Mouse (Mus musculus) midbrain, embryonic 15.5 days (tissue): Measurements from ENCODE around the gene Slco4c1. TPM values are rescaled to one million over a fixed set of nuclear protein-coding genes. Genes with fewer than 3 reads are reported as not detected.

Source experiments
- ATAC-seq: fragments of 200-750 bp; cut with Nextera tagmentation; replicated peaks from 2 replicates; pipeline ENCODE4 v1.8.0; 2017; ENCODE audit warnings: moderate TSS enrichment
- H3K27ac ChIP-seq: fragments of 300-500 bp; sonication (generic); 2 replicates; pipeline ENCODE4 v1.5.1; 2015; ENCODE audit warnings: mild to moderate bottlenecking, inconsistent platforms
- H3K27me3 ChIP-seq: fragments of 300-500 bp; sonication (generic); replicated peaks from 2 replicates; pipeline ENCODE4 v1.6.1; 2015; ENCODE audit warnings: inconsistent platforms
- H3K36me3 ChIP-seq: fragments of 300-500 bp; sonication (generic); replicated peaks from 2 replicates; pipeline ENCODE4 v1.6.1; 2015; ENCODE audit warnings: inconsistent platforms
- H3K4me1 ChIP-seq: fragments of 300-500 bp; sonication (generic); 2 replicates; pipeline ENCODE4 v1.6.1; 2015; ENCODE audit warnings: inconsistent platforms
- H3K4me2 ChIP-seq: fragments of 300-500 bp; sonication (generic); 2 replicates; pipeline ENCODE4 v1.6.1; 2015; ENCODE audit warnings: inconsistent platforms, mild to moderate bottlenecking, moderate library complexity
- H3K4me3 ChIP-seq: fragments of 300-500 bp; sonication (generic); 2 replicates; pipeline ENCODE4 v1.5.1; 2015; ENCODE audit warnings: mild to moderate bottlenecking, inconsistent platforms
- H3K9ac ChIP-seq: fragments of 300-500 bp; sonication (generic); 2 replicates; pipeline ENCODE4 v1.6.1; 2015; ENCODE audit warnings: mild to moderate bottlenecking, inconsistent platforms
- H3K9me3 ChIP-seq: fragments of 300-500 bp; sonication (generic); 2 replicates; pipeline ENCODE4 v1.6.1; 2016; ENCODE audit warnings: inconsistent platforms
- WGBS: fragments of 180-500 bp; shearing (Covaris S2); methylation state at CpG from one replicate; pipeline ENCODE4 v1.1.7; 2015; ENCODE audit warnings: mixed read lengths; 5-methylcytosine and 5-hydroxymethylcytosine counted together
- polyA plus RNA-seq: library from polyadenylated mRNA; unstranded; fragments of >200 nt; fragmentation: Nextera tagmentation; extraction: Ambion mirVana; gene quantifications from 2 replicates; pipeline ENCODE4 v1.2.1, GENCODE M21; 2015

Slco4c1 gene
- polyA plus RNA-seq, 1 experiment from 2014 or later: 1.3 TPM

DNA sequence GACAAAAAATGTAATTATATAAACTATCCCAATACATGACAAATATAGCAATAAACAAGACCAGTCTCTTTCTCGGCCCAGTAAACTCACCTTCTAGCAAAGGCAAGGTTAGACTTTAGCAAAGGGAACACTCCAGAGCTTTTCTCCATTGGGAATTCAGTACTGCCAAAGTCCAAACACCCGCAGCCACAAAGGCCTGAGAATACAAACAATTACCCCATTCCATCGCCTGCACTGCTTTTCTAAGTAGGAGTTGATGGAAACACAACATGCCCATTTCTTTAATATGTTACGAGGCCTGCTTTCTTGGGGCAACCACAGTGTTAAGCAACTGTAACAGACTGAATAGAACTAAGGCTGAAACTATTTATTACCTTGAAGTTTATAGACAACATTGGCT is 18.4 kb downstream of the Slco4c1 start:
- WGBS: 85% methylated on average over 4 of the region's 4 CpGs
- Histone ChIP-seq H3K9ac (no peak overlapping the region), H3K27me3 (no peaks in the 10 kb centered on the region), H3K36me3 (no peaks in the 10 kb centered on the region), H3K9me3 (no peaks in the 10 kb centered on the region), H3K4me1 (no peaks in the 10 kb centered on the region), H3K4me3 (no peak overlapping the region), H3K4me2 (no peak overlapping the region), H3K27ac (no peak overlapping the region)
- no peak for ATAC-seq

DNA sequence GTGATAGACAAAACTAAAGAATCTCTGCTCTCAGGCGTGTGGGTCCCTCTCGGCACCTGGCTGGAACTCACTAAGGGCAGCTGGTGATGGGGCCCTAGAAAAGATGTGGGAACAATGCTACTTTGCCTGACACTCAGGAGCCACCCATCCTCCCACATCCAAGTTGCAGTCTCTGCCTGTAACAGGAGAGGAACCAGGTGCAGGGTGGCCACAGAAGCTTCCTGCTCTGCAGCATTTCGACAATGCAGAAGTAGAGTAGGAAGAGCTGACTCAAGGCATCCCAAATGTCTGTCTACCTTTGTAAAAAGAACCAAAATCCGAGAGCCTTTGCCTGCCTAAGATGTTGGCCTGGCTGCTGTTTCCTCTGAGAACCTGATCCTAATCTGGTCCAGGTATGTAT is 22.9 kb downstream of the Slco4c1 start:
- H3K9ac ChIP-seq: no peak overlapping the region
- H3K4me1 ChIP-seq: no peaks in the 10 kb centered on the region
- H3K27me3 ChIP-seq: no peaks in the 10 kb centered on the region
- H3K4me3 ChIP-seq: no peak overlapping the region
- H3K36me3 ChIP-seq: no peaks in the 10 kb centered on the region
- H3K9me3 ChIP-seq: no peaks in the 10 kb centered on the region
- 78% methylated on average over 4 of the region's 4 CpGs for WGBS
- no peak for ATAC-seq
- H3K27ac ChIP-seq: no peak overlapping the region
- H3K4me2 ChIP-seq: no peak overlapping the region

DNA sequence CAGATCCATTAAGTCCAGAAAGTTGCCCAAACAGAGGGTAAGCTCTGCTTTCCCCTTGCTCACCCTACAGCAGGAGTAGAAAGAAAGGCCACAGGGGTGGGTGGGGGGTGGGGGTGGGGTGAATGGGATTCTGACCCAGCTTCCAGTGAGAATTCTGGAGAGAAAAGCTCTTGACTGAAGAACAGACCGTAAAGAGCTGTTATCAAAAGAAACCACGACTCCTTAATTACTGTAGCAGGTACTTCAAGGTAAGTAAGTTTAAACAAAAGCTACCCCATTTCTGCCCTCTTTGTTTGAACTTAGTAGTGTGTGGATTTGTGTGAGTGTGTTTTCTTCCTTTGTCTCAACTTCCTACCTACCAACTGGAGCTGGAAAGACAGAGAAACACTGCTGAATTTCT is 23.4 kb downstream of the Slco4c1 start:
- no peak for ATAC-seq
- 48% methylated on average over 2 of the region's 2 CpGs for WGBS
- H3K36me3 ChIP-seq: no peaks in the 10 kb centered on the region
- no peak overlapping the region for H3K4me3 ChIP-seq
- no peak overlapping the region for H3K9ac ChIP-seq
- H3K27ac ChIP-seq: no peak overlapping the region
- H3K27me3 ChIP-seq: no peaks in the 10 kb centered on the region
- no peaks in the 10 kb centered on the region for H3K4me1 ChIP-seq
- H3K9me3 ChIP-seq: no peaks in the 10 kb centered on the region
- H3K4me2 ChIP-seq: no peak overlapping the region

DNA sequence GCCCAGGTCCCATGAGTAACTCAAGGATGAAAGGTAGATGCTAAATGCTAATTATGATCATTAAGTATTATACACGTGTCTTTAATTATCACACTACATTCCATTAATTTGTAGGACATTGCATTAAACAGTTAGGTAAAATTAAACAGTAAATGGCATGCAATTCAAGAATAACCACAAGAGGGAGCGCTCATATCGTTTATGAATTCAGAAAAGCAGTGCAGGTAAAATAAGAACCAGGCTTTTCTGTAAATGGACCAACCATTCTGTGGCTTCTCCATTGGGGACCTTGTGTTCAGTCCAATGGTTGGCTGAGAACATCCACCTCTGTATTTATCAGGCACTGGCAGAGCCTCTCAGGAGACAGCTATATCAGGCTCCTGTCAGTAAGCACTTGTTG is 25.2 kb downstream of the Slco4c1 start:
- Histone ChIP-seq H3K9me3 (no peaks in the 10 kb centered on the region), H3K36me3 (no peaks in the 10 kb centered on the region), H3K27ac (no peak overlapping the region), H3K4me1 (no peaks in the 10 kb centered on the region), H3K4me2 (no peak overlapping the region), H3K4me3 (no peak overlapping the region), H3K9ac (no peak overlapping the region), H3K27me3 (no peaks in the 10 kb centered on the region)
- WGBS: 4% methylated on average over 3 of the region's 3 CpGs
- ATAC-seq: 0 out of 2 replicates have a peak, but pooled peaks have one; percentile 54

DNA sequence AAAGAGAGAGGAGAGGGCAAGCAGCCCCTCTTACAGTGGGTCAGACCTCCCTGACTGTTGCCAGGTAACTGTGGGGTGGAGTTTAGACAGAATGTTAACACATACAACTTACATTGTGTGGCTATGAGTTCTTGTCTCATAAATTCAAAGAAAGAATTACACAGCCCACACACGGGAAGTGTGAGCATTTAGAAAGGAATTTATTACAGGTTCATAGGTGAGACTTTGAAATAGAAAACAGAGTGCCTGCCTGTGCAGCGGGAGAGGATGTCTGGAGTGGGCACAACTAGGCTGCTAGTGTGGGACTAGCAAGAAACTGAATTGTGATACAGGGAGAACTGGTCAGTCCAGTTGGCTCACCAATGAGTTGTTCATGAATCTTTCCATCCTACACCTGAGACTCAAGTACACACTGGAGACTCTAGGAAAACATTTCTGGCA is 66.7 kb downstream of the Slco4c1 start:
- H3K4me2 ChIP-seq: no peak overlapping the region
- H3K9me3 ChIP-seq: no peaks in the 10 kb centered on the region
- no peaks in the 10 kb centered on the region for H3K36me3 ChIP-seq
- no peaks in the 10 kb centered on the region for H3K27me3 ChIP-seq
- WGBS: 79% methylated on average over 2 of the region's 2 CpGs
- no peak overlapping the region for H3K4me3 ChIP-seq
- no peak overlapping the region for H3K27ac ChIP-seq
- H3K4me1 ChIP-seq: no peaks in the 10 kb centered on the region
- no peak overlapping the region for H3K9ac ChIP-seq
- no peak for ATAC-seq

DNA sequence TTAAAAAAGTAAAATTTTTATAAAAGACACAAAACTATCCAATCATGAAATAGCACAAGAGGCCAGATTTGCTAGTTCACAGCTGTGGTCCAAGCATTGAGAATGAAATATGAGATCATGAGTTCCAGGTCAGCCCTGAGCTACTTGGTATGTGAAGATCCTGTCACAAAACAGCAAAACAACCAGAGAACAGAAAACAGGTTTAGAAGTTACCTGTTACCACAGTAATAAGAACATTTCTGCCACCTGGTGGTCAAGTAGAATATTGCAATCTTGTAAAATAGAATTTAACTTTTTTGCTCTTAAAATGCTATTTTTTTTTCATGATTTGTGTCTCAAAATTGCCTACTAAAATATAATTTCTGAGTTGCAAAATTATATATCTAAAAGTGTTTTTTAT is 70.4 kb downstream of the Slco4c1 start:
- H3K27me3 ChIP-seq: no peaks in the 10 kb centered on the region
- H3K9me3 ChIP-seq: no peaks in the 10 kb centered on the region

DNA sequence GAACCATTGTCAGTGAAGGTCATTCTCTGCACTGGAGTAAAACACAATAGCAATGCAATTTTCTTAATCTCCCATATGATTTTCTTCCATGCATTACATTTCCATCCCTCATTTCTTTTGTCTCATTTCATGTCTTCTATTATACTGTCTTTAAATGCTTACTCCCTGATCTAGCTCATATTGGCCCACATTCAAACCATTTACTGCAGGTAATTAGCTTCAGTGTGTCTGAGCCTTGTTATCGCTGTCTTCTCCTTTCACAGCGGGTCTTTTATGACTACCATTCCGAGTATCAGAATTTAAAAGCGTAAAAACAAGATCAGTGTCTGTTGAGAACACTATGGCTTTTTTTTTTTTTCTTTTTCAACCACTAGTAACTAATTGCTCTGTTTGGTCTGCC is 77.3 kb downstream of the Slco4c1 start:
- Histone ChIP-seq H3K9me3 (no peaks in the 10 kb centered on the region), H3K4me2 (no peak overlapping the region), H3K4me3 (no peak overlapping the region)

More for the DNA sequence above, 70.4 kb downstream of the Slco4c1 start:
- no peak for ATAC-seq
- no peaks in the 10 kb centered on the region for H3K4me1 ChIP-seq
- no peak overlapping the region for H3K4me3 ChIP-seq
- no peak overlapping the region for H3K9ac ChIP-seq
- no peak overlapping the region for H3K4me2 ChIP-seq
- H3K36me3 ChIP-seq: no peaks in the 10 kb centered on the region
- H3K27ac ChIP-seq: no peak overlapping the region

DNA sequence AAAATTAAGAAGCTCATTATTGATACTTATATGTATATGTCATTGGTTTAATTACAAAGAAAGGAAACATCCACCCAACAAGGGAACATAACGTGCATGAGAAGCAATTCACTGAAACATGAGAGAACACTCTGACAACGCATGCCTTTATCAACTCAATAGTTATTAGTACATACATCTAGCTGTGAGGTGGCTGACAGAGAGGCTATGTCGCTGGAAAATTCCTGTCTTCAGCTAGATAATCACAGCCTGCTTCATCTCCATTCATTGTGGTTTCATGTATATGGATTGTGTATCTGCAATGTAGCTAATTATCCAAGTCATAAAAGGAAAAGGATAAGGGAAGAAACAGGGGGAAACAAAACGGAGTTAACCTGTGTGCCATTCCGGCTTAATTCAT is 77.7 kb downstream of the Slco4c1 start:
- Histone ChIP-seq H3K4me2 (no peak overlapping the region), H3K4me3 (no peak overlapping the region), H3K27ac (no peak overlapping the region), H3K36me3 (no peaks in the 10 kb centered on the region), H3K9ac (no peak overlapping the region), H3K27me3 (no peaks in the 10 kb centered on the region), H3K9me3 (no peaks in the 10 kb centered on the region), H3K4me1 (no peaks in the 10 kb centered on the region)
- 71% methylated on average over 5 of the region's 5 CpGs for WGBS
- ATAC-seq: no peak

More for the DNA sequence above, 77.3 kb downstream of the Slco4c1 start:
- no peak overlapping the region for H3K9ac ChIP-seq
- no peaks in the 10 kb centered on the region for H3K36me3 ChIP-seq
- H3K4me1 ChIP-seq: no peaks in the 10 kb centered on the region
- no peak overlapping the region for H3K27ac ChIP-seq
- ATAC-seq: 0 out of 2 replicates have a peak, but pooled peaks have one; percentile 39
- H3K27me3 ChIP-seq: no peaks in the 10 kb centered on the region
- WGBS: 73% methylated on average over 4 of the region's 4 CpGs

DNA sequence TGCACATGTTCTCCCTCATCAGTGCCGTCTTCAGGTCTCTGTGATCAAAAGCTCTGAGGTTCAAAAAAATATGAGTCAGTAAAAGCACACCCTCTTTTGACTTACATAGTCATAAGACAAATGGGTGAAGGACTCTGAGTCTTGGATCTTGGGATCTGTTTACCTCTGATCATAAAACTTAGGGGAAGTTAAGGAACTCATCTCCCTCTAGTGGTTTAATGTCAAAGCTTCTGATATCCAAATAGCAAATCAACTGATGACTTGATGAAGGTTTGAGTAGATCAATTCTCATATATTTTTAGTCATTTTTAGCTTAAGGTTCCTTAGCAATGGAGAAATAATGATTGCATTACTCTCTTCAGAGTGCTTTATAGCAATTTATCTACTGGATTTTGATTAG is 82.7 kb downstream of the Slco4c1 start:
- Histone ChIP-seq H3K4me1 (no peaks in the 10 kb centered on the region), H3K9me3 (no peaks in the 10 kb centered on the region), H3K4me2 (no peak overlapping the region), H3K9ac (no peak overlapping the region), H3K27me3 (no peaks in the 10 kb centered on the region), H3K36me3 (no peaks in the 10 kb centered on the region), H3K27ac (no peak overlapping the region), H3K4me3 (no peak overlapping the region)
- WGBS: 94% methylated on average over 1 of the region's 1 CpGs
- no peak for ATAC-seq

DNA sequence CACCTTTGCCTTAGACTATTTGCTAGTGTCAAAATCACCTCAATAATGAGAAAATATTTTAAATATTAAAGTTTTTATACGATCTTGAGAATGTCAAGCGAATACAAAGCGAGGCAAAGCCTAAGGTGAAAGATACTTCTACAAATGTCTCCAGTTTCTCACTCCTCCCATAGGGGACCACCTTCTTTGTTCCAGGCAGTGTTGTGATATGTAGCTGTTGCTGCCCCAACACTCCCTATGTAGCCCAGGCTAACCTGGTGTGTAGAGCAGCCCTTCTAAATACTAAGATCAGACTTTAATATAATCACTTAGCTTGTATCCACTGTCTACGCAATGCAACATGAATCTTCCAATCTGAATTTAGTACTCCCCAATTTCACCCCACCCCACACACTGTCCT is 97.8 kb downstream of the Slco4c1 start:
- Histone ChIP-seq H3K9ac (no peak overlapping the region), H3K4me1 (no peaks in the 10 kb centered on the region), H3K4me3 (no peak overlapping the region), H3K9me3 (no peaks in the 10 kb centered on the region), H3K4me2 (no peak overlapping the region), H3K27me3 (no peaks in the 10 kb centered on the region), H3K36me3 (no peaks in the 10 kb centered on the region), H3K27ac (no peak overlapping the region)
- ATAC-seq: no peak
- WGBS: 91% methylated on average over 4 of the region's 4 CpGs

DNA sequence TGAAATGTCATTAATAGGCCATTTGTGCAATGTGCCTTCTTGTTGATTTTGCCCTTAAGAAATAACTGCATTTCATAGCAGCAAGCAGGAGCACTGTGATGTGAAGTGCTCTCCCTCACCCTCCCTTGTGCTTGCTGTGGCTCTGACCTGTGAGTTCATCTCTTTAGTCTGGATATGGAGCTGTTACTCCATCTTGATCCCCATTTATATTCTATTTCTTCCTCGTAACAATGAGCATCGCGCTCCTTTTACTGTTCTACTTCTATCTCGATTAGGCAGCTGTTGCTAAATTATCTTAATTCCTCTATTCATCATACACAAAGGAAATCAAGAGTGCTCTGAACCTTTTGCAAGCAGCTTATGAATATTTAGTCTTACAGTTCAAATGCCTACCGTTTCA is 98.3 kb downstream of the Slco4c1 start:
- no peak overlapping the region for H3K9ac ChIP-seq
- no peak overlapping the region for H3K27ac ChIP-seq
- H3K4me1 ChIP-seq: no peaks in the 10 kb centered on the region
- no peak overlapping the region for H3K4me2 ChIP-seq
- no peak overlapping the region for H3K4me3 ChIP-seq
- no peaks in the 10 kb centered on the region for H3K9me3 ChIP-seq
- H3K27me3 ChIP-seq: no peaks in the 10 kb centered on the region
- H3K36me3 ChIP-seq: no peaks in the 10 kb centered on the region
- 0 out of 2 replicates have a peak, but pooled peaks have one; percentile 42 for ATAC-seq
- WGBS: 29% methylated on average over 5 of the region's 5 CpGs

DNA sequence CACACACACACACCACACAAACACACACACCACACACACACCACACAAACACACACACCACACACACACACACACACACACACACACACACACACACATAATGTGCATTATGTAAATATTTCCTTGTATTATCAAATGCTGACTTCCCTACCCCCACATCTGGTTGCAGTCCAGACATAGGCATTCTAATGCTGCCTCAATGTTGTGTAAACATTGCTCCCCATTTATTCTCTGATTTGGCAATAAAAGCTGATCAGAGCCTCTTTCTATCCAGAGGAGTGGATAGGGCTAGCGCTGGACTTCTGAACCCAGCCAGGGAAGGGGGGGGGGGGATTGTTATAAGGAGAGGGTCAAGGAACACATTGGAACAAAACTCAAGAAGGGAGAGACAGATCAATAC is 101.7 kb downstream of the Slco4c1 start:
- no peaks in the 10 kb centered on the region for H3K27me3 ChIP-seq
- H3K36me3 ChIP-seq: no peaks in the 10 kb centered on the region
- no peak overlapping the region for H3K4me3 ChIP-seq
- no peak overlapping the region for H3K27ac ChIP-seq
- no peak for ATAC-seq
- no peaks in the 10 kb centered on the region for H3K9me3 ChIP-seq
- H3K4me2 ChIP-seq: no peak overlapping the region
- H3K9ac ChIP-seq: no peak overlapping the region
- H3K4me1 ChIP-seq: no peaks in the 10 kb centered on the region
- 96% methylated on average over 1 of the region's 1 CpGs for WGBS

DNA sequence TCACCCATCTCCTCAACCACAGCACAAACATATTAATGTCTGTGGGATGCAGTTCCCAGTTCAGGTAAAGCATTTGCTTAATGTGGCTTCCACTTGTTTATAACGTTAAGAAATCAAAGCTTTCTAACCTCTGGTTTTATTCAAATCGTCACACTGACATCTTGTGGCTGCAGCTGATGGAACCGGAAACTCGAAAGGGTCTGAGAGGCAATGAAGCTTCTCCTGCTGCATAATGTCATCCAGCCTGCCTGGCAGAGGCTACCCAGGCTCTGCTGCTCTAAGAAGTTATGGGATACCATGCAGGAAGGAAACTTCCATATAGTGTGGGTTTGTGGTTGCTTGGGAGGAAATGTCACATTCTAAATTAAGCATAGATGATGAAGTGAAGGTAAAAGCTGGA is 103.7 kb downstream of the Slco4c1 start:
- WGBS: 19% methylated on average over 4 of the region's 4 CpGs
- ATAC-seq: peak; percentile 80
- H3K9me3 ChIP-seq: no peaks in the 10 kb centered on the region
- no peak overlapping the region for H3K4me3 ChIP-seq
- H3K27me3 ChIP-seq: no peaks in the 10 kb centered on the region
- H3K9ac ChIP-seq: no peak overlapping the region
- no peaks in the 10 kb centered on the region for H3K4me1 ChIP-seq
- no peak overlapping the region for H3K27ac ChIP-seq
- H3K36me3 ChIP-seq: no peaks in the 10 kb centered on the region
- H3K4me2 ChIP-seq: no peak overlapping the region

DNA sequence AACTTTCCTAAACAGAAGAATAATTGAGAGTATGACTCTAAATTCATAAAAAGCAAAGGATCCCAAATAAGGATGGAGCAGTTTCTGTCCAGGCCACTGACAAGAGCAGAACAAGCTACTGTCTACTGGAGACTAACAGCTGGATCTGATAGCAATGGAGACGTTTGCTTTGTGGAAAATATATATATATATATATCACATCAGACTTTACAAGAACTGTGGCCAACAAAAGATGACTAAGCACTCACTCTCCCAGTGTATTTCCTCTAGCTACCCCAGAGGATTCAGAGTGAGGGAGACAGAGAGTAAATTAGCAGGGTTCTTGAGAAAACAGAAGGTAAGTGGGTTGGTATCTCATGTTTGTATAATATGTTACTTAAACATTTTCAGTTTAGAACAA is 105.4 kb downstream of the Slco4c1 start:
- no peak overlapping the region for H3K4me3 ChIP-seq
- no peak overlapping the region for H3K4me2 ChIP-seq
- H3K36me3 ChIP-seq: no peaks in the 10 kb centered on the region
- H3K27ac ChIP-seq: no peak overlapping the region
- no peaks in the 10 kb centered on the region for H3K4me1 ChIP-seq
- WGBS: 56% methylated on average over 1 of the region's 1 CpGs
- no peaks in the 10 kb centered on the region for H3K27me3 ChIP-seq
- no peak overlapping the region for H3K9ac ChIP-seq
- H3K9me3 ChIP-seq: no peaks in the 10 kb centered on the region
- ATAC-seq: no peak
